Mouse (Mus musculus) layer of hippocampus, adult 2 months (tissue): ENCODE results near the gene Samd8. TPM values are rescaled to one million over a fixed set of nuclear protein-coding genes. Genes with fewer than 3 reads are reported as not detected.

Source experiments
- DNase-seq, 2 experiments: peaks; one replicate each; pipeline ENCODE4 v3.0.0; 2022; ENCODE audit warnings: low spot score in 2 of 2
- H3K27ac ChIP-seq: fragments of 200-600 bp; 2 replicates; pipeline ENCODE4 v1.8.1; 2022
- H3K4me3 ChIP-seq: fragments of 200-600 bp; 2 replicates; pipeline ENCODE4 v1.8.1; 2022; ENCODE audit warnings: mild to moderate bottlenecking
- CTCF ChIP-seq: fragments of 200-600 bp; conservative IDR thresholded peaks from 2 replicates; pipeline ENCODE4 v1.8.1; 2022; ENCODE audit warnings: antibody characterized with exemption, mild to moderate bottlenecking, moderate library complexity
- total RNA-seq, 2 experiments: library from RNA; stranded (reverse); gene quantifications; 2 replicates each; pipeline ENCODE4 v1.2.3; 2021

Gene Samd8
- total RNA-seq, 2 experiments from 2014 or later = 79.3 to 82.6 TPM

- no peak overlapping the region for H3K27ac ChIP-seq
- no peak for TF ChIP-seq CTCF
- H3K4me3 ChIP-seq = no peak overlapping the region
- no peak for DNase-seq
Measured at GRCm38 (mm10) chr14:21786500-21786899, 36.2 kb downstream of the Samd8 start.

GRCm38 (mm10) chr14:21787374-21787773 lies 37.0 kb downstream of the Samd8 start:
- Histone ChIP-seq H3K4me3 (no peak overlapping the region), H3K27ac (no peak overlapping the region)
- DNase-seq = no peak
- TF ChIP-seq CTCF = no peak

- TF ChIP-seq CTCF = no peak
- DNase-seq = peak in 1 of 2 experiments; percentile 24
- H3K4me3 ChIP-seq = no peak overlapping the region
- H3K27ac ChIP-seq = no peak overlapping the region
Measured at GRCm38 (mm10) chr14:21788121-21788520, 37.8 kb downstream of the Samd8 start.

- Histone ChIP-seq H3K4me3 (no peak overlapping the region), H3K27ac (no peak overlapping the region)
- no peak for DNase-seq
- TF ChIP-seq CTCF = no peak
Measured at GRCm38 (mm10) chr14:21790585-21791251, 40.4 kb downstream of the Samd8 start.

- no peak overlapping the region for H3K4me3 ChIP-seq
- H3K27ac ChIP-seq = no peak overlapping the region
- TF ChIP-seq CTCF = no peak
- no peak for DNase-seq
Measured at GRCm38 (mm10) chr14:21791722-21792121, 41.4 kb downstream of the Samd8 start.

GRCm38 (mm10) chr14:21792250-21792649 lies 41.9 kb downstream of the Samd8 start:
- no peak for DNase-seq
- no peak overlapping the region for H3K4me3 ChIP-seq
- H3K27ac ChIP-seq = no peak overlapping the region
- TF ChIP-seq CTCF = no peak

GRCm38 (mm10) chr14:21800641-21801040 lies 50.3 kb downstream of the Samd8 start:
- no peak for DNase-seq
- no peak overlapping the region for H3K4me3 ChIP-seq
- TF ChIP-seq CTCF = no peak

GRCm38 (mm10) chr14:21801624-21802023 lies 51.3 kb downstream of the Samd8 start:
- no peak for DNase-seq
- no peak for TF ChIP-seq CTCF
- no peak overlapping the region for H3K4me3 ChIP-seq
- H3K27ac ChIP-seq = no peak overlapping the region

More at GRCm38 (mm10) chr14:21800641-21801040, 50.3 kb downstream of the Samd8 start:
- H3K27ac ChIP-seq = no peak overlapping the region

- no peak for TF ChIP-seq CTCF
- Histone ChIP-seq H3K27ac (no peak overlapping the region), H3K4me3 (no peak overlapping the region)
- no peak for DNase-seq
Measured at GRCm38 (mm10) chr14:21802543-21803206, 52.3 kb downstream of the Samd8 start.

GRCm38 (mm10) chr14:21806203-21806602 lies 55.9 kb downstream of the Samd8 start:
- no peak for TF ChIP-seq CTCF
- H3K4me3 ChIP-seq = no peak overlapping the region
- no peak overlapping the region for H3K27ac ChIP-seq
- DNase-seq = no peak

GRCm38 (mm10) chr14:21806631-21807160 lies 56.4 kb downstream of the Samd8 start:
- H3K4me3 ChIP-seq = no peak overlapping the region
- no peak for TF ChIP-seq CTCF
- H3K27ac ChIP-seq = no peak overlapping the region
- DNase-seq = no peak

GRCm38 (mm10) chr14:21808208-21808922 lies 58.0 kb downstream of the Samd8 start:
- no peak for DNase-seq
- no peak for TF ChIP-seq CTCF
- no peak overlapping the region for H3K27ac ChIP-seq
- H3K4me3 ChIP-seq = no peak overlapping the region

GRCm38 (mm10) chr14:21809418-21809817 lies 59.1 kb downstream of the Samd8 start:
- no peak for DNase-seq
- TF ChIP-seq CTCF = no peak
- Histone ChIP-seq H3K4me3 (no peak overlapping the region), H3K27ac (no peak overlapping the region)
